Comparison of ENCODE assay signal across 8 mouse cellular contexts in the genomic region with DNA sequence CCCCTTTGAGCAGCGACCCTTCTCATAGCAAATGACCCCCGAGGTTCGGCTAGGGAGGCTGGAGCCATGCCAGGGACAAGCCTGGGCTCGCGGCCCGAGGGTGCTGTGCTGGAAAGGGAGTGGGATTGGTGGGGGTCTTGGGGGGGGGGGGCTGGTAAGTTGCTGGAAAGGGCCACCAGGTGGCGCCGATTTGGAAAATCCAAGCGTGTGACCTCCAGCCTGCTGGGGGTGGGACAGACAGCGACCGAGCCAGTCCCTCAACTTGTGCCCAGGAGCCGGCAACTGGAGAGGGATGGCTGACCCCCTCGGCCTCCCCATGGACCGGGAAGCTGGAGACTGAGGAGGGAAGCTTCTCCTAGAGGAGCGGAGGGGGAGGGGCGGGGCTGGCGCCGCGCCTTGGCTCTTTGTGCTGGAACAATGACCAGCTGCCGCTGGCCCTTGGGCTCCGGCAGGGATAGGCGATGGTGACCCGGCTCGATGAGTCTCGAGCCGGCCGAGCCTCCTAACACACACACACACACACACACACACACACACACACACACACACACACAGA. TPM values are rescaled to one million over a fixed set of nuclear protein-coding genes. Genes with fewer than 3 reads are reported as not detected.
DNase-seq lines count a peak whose midpoint lies in the region; ATAC-seq and TF ChIP-seq lines count a peak whose summit lies in the region.

No protein-coding gene starts in this region.

- peak overlapping the region; percentile 94 for H3K27ac ChIP-seq in gastrocnemius, adult 2 months
- peak overlapping the region; percentile 93 for H3K27ac ChIP-seq in hindbrain, postnatal 0 days

- WGBS in hindbrain, postnatal 0 days, result under 1% methylated on average over 23 of the region's 27 CpGs

- peaks cover 31% of the 10 kb centered on the region for H3K4me1 ChIP-seq in hindbrain, postnatal 0 days (ENCODE audit: insufficient read depth, low read length)

- H3K36me3 ChIP-seq in hindbrain, postnatal 0 days (ENCODE audit: insufficient read depth, low read length), result no peaks in the 10 kb centered on the region; the same call in 1 of the 2 replicates

- DNase-seq in NIH3T3 (ENCODE audit: low read depth), result peak; percentile 93
- peak; percentile 92 for DNase-seq in cerebellum, adult 9-11 months
- peak; percentile 91 for DNase-seq in gastrocnemius, adult 2 months
- peak; percentile 92 for DNase-seq in hindbrain, postnatal 0 days (ENCODE audit: low spot score)
- DNase-seq in left cerebral cortex, postnatal 14 days (ENCODE audit: low spot score in 2 of 2), result peak; percentile 73 to 82
- peak; percentile 88 for DNase-seq in mesoderm, embryonic 11.5 days (ENCODE audit: low read depth, low spot score)
- peak; percentile 83 for DNase-seq in right cerebral cortex, postnatal 4 days
- no peak for DNase-seq in T-cell, adult 2 months (ENCODE audit: low spot score)

- intact Hi-C loops in gastrocnemius, adult 2 months (cut with DNase I), result loop anchor here (2.0 kb wide), 1 partner anchor 42 kb away; no protein-coding TSS in a partner anchor
- intact Hi-C loops in left cerebral cortex, postnatal 14 days (cut with DNase I), result loop anchor here (1.0 kb wide), 1 partner anchor 30 kb away; a partner anchor contains a TSS

- H3K9me3 ChIP-seq in hindbrain, postnatal 0 days (ENCODE audit: low read length), result no peaks in the 10 kb centered on the region

- H3K27me3 ChIP-seq in hindbrain, postnatal 0 days (ENCODE audit: insufficient read depth, low read length), result no peaks in the 10 kb centered on the region; the same call in 1 of the 2 replicates

- H3K9ac ChIP-seq in hindbrain, postnatal 0 days (replicated peaks; ENCODE audit: low read length), result peak overlapping the region; percentile 75

- H3K4me3 ChIP-seq in gastrocnemius, adult 2 months, result peak overlapping the region; percentile 80
- peak overlapping the region; percentile 69 for H3K4me3 ChIP-seq in hindbrain, postnatal 0 days (ENCODE audit: low read length)

- ATAC-seq in hindbrain, postnatal 0 days, result peak; percentile 73

- peak overlapping the region; percentile 83 for H3K4me2 ChIP-seq in hindbrain, postnatal 0 days (ENCODE audit: low read depth, low read length)

- peak; percentile 71 for TF ChIP-seq CTCF in gastrocnemius, adult 2 months (IDR thresholded peaks at IDR 0.05)
- peak; percentile 69 for TF ChIP-seq CTCF in hindbrain, postnatal 0 days (IDR thresholded peaks at IDR 0.05; ENCODE audit: low read depth)

RNA-seq across cellular contexts. Expression of a gene that starts 3.1 kb away (rescaled TPM):
- 10 to 100 TPM; 21.0 to 29.3 TPM for total RNA-seq in gastrocnemius, adult 2 months (2021)
- 44.1 and 44.7 TPM in 2 replicates for total RNA-seq in hindbrain, postnatal 0 days (2014; rRNA removed)
- 16.4 and 17.0 TPM in 2 replicates for polyA plus RNA-seq in hindbrain, postnatal 0 days (2015; fragmentation: Nextera tagmentation; extraction: Ambion mirVana)
- 10 to 100 TPM; 28.9 to 31.6 TPM for total RNA-seq in left cerebral cortex, postnatal 14 days (2021)

RNA-seq across cellular contexts. Expression of a gene that starts 11.1 kb away (rescaled TPM):
- 10 to 100 TPM; 31.0 to 42.5 TPM for total RNA-seq in gastrocnemius, adult 2 months (2021)
- total RNA-seq in hindbrain, postnatal 0 days (2014; rRNA removed), result 97.1 and 98.4 TPM in 2 replicates
- 109 and 115 TPM in 2 replicates for polyA plus RNA-seq in hindbrain, postnatal 0 days (2015; fragmentation: Nextera tagmentation; extraction: Ambion mirVana)
- 10 to 100 TPM; 41.2 to 44.6 TPM for total RNA-seq in left cerebral cortex, postnatal 14 days (2021)

RNA-seq across cellular contexts. Expression of a gene that starts 11.8 kb away (rescaled TPM):
- 10 to 100 TPM; 18.0 to 25.4 TPM for total RNA-seq in gastrocnemius, adult 2 months (2021)
- 7.5 and 8.6 TPM in 2 replicates for total RNA-seq in hindbrain, postnatal 0 days (2014; rRNA removed)
- 8.2 and 8.5 TPM in 2 replicates for polyA plus RNA-seq in hindbrain, postnatal 0 days (2015; fragmentation: Nextera tagmentation; extraction: Ambion mirVana)
- 10 to 100 TPM; 13.2 to 14.7 TPM for total RNA-seq in left cerebral cortex, postnatal 14 days (2021)

RNA-seq across cellular contexts. Expression of a gene that starts 28.2 kb away (rescaled TPM):
- total RNA-seq in gastrocnemius, adult 2 months (2021), result 1 to 10 TPM; 5.9 to 6.8 TPM
- total RNA-seq in hindbrain, postnatal 0 days (2014; rRNA removed), result 4.8 and 7.7 TPM in 2 replicates
- polyA plus RNA-seq in hindbrain, postnatal 0 days (2015; fragmentation: Nextera tagmentation; extraction: Ambion mirVana), result 1.9 and 2.5 TPM in 2 replicates
- 1 to 10 TPM; 3.3 to 3.4 TPM for total RNA-seq in left cerebral cortex, postnatal 14 days (2021)

RNA-seq across cellular contexts. Expression of a gene that starts 28.4 kb away (rescaled TPM):
- total RNA-seq in gastrocnemius, adult 2 months (2021), result under 1 TPM; 0.10 to 0.11 TPM
- 66.9 and 81.0 TPM in 2 replicates for total RNA-seq in hindbrain, postnatal 0 days (2014; rRNA removed)
- polyA plus RNA-seq in hindbrain, postnatal 0 days (2015; fragmentation: Nextera tagmentation; extraction: Ambion mirVana), result 14.2 and 15.7 TPM in 2 replicates
- total RNA-seq in left cerebral cortex, postnatal 14 days (2021), result 10 to 100 TPM; 36.2 to 37.5 TPM
